Mouse (Mus musculus) lung, postnatal 0 days (tissue): Measurements from ENCODE around the gene 4930556J24Rik.

Experiments used
- CTCF ChIP-seq: IDR thresholded peaks from 2 replicates; pipeline ENCODE4 v1.5.1; 2016; ENCODE audit warnings: antibody characterized with exemption, mild to moderate bottlenecking
- EP300 ChIP-seq: IDR thresholded peaks from 2 replicates; pipeline ENCODE4 v1.6.1; 2016; ENCODE audit warnings: antibody characterized with exemption, mild to moderate bottlenecking, control low read depth

- TF ChIP-seq CTCF (no peak), EP300 (no peak)
These were observed 56.1 kb downstream of the 4930556J24Rik start for GRCm38 (mm10) chr11:3920476-3920875.
